Mouse (Mus musculus): ENCODE results near the gene Rcor3. TPM values are rescaled to one million over a fixed set of nuclear protein-coding genes. Genes with fewer than 3 reads are reported as not detected.
A peak's percentile ranks its signal among the peaks of the same experiment; 100 is the strongest.

Gene Rcor3
- total RNA-seq, 2 experiments from 2014 or later, result 30.5 to 30.6 TPM

DNA sequence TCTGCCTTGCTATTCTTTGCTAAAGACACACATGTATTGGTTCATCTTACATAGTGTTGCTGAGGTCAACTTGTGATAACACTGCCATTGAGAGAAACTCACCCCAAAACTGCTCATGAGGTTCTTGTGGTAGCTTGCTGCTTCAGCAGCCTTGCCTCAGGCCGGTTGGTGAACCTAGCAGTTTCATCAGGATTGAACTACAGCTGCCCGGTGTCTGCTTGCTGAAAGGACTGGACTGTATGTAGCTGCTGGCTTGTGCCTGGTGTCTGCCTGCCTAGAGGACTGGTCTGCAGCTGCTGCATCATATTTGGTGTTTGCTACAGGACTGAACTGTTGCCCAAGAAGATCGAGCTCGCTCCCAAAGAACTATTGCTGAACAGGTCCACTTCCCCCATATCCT, 61.8 kb downstream of the Rcor3 start:
- no peak for DNase-seq (ENCODE audit: low spot score in 2 of 2)
- intact Hi-C loops (cut with DNase I), result no loop called here

- DNase-seq (ENCODE audit: low spot score in 2 of 2), result no peak
- intact Hi-C loops (cut with DNase I), result no loop called here
Measured at GRCm38 (mm10) chr1:192074824-192075223, 63.0 kb downstream of the Rcor3 start.

GRCm38 (mm10) chr1:192072426-192072825, 65.4 kb downstream of the Rcor3 start:
- DNase-seq (ENCODE audit: low spot score in 2 of 2), result no peak
- intact Hi-C loops (cut with DNase I), result no loop called here

GRCm38 (mm10) chr1:192070618-192071051, 67.2 kb downstream of the Rcor3 start:
- peak in 1 of 2 experiments; percentile 31 for DNase-seq (ENCODE audit: low spot score in 2 of 2)
- intact Hi-C loops (cut with DNase I), result no loop called here

DNA sequence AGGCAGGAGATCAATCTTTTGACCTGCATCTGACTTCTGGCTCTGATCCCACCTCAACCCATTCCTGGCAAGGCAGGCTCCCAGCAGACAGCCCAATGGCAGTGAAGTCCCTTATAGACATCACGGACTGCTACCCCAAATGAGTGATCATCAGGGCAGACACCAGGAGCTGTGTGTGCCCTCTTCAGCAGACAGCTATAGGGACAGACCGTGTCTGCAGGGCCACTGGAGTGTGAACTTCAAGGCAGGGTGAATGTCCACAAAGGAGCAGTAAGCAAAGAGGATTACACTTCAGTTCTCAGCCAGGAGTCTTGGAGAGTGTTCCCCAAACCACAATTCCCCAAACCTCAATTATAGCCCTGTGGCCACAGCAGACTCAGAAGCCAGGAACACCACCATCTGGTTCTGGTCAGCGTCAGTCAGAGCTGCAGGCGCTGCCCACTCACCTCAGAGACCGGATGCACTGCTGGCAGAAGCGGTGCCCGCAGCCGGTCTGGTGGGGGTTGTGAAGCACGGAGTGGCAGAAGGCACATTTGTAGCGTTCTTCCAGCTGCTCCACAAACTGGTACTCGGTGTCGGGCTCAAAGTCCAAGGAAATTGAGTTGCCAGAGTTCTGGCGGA, 67.8 kb downstream of the Rcor3 start:
- intact Hi-C loops (cut with DNase I), result no loop called here

GRCm38 (mm10) chr1:192068188-192068587, 69.7 kb downstream of the Rcor3 start:
- no peak for DNase-seq (ENCODE audit: low spot score in 2 of 2)
- intact Hi-C loops (cut with DNase I), result no loop called here

More for the DNA sequence above, 67.8 kb downstream of the Rcor3 start:
- peak; percentile 52 to 61 for DNase-seq (ENCODE audit: low spot score in 2 of 2)

DNA sequence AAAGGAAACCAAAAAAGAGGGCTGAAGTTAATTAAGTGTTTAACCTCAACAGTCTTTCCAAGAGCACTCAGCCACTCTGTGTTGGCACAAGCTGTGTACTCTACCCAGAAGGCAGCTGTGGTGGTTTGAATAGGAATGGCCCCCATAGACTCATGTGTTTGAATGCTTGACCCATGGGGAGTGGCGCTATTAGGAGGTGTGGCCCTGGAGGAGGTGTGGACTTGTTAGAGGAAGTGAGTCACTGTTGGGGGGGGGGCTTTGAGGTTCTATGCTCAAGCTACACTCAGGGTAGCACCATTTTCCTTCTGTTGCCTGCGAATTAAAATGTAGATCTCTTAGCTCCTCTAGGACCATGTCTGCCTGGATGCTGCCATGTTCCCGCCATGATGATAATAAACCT, 70.9 kb downstream of the Rcor3 start:
- DNase-seq (ENCODE audit: low spot score in 2 of 2), result no peak
- intact Hi-C loops (cut with DNase I), result no loop called here

DNA sequence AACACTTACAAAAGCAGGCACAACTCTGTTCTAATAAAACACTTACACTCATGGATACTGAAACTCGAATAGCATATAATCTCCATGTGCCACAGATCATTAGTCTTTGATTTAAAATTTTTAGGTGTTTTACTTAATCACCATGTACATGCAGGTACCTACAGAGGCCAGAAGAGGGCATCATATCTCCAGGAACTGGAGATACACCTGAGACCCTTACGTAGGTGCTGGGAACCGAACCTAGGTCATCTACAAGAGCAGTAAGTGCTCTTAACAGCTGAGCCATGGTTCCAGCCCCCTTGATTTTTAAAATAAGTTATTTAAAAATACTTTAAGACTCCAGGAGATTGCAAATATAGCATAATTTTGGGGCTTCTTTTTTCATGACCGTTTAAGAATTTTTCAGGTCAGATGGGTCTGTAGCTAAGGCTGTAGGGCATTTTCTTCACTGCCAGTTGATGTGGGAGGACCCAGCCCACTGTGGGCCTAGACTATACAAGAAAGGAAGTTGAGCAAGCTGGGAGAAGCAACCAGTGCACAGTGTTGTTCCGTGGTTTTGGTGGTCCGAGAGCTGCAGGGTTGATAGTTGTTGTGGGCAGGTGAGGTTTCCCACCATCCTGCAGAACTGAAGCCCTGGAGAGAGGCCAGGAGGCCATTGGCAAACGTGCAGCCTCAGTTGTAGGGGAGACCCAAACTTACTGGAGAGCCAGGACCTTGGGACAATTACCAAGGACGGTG, 74.5 kb downstream of the Rcor3 start:
- DNase-seq (ENCODE audit: low spot score in 2 of 2), result no peak
- intact Hi-C loops (cut with DNase I), result no loop called here

DNA sequence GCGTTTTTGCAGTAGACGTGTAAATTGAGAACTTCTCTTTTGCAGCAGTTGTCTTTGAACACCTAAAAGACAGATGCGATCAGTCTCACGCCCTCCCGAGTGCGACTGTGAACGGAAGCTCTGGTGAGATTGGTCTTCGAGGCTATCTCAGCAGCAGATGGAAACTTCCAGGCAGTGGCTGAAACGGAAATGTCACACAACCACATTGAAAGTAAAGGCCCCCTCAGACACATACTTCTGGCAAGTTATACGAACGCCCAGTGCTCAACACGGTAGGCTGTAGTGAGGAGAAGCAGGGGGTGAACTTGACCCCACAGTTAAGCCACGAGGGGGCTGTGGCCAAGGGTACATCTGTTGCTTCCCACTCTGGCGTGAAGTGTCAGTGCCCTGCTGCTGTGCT, 75.2 kb downstream of the Rcor3 start:
- intact Hi-C loops (cut with DNase I), result no loop called here

GRCm38 (mm10) chr1:192061666-192062306, 76.1 kb downstream of the Rcor3 start:
- intact Hi-C loops (cut with DNase I), result no loop called here
- DNase-seq (ENCODE audit: low spot score in 2 of 2), result peak; percentile 76 to 79

More for the DNA sequence above, 75.2 kb downstream of the Rcor3 start:
- DNase-seq (ENCODE audit: low spot score in 2 of 2), result no peak

- intact Hi-C loops (cut with DNase I), result no loop called here
- DNase-seq (ENCODE audit: low spot score in 2 of 2), result no peak
Measured at GRCm38 (mm10) chr1:192058911-192059310, 79.0 kb downstream of the Rcor3 start.

GRCm38 (mm10) chr1:192053726-192054125, 84.1 kb downstream of the Rcor3 start:
- no peak for DNase-seq (ENCODE audit: low spot score in 2 of 2)
- intact Hi-C loops (cut with DNase I), result no loop called here

- no peak for DNase-seq (ENCODE audit: low spot score in 2 of 2)
Measured at GRCm38 (mm10) chr1:192052986-192053385, 84.9 kb downstream of the Rcor3 start.

GRCm38 (mm10) chr1:192052461-192052860, 85.4 kb downstream of the Rcor3 start:
- intact Hi-C loops (cut with DNase I), result no loop called here
- DNase-seq (ENCODE audit: low spot score in 2 of 2), result peak; percentile 50 to 59

More at GRCm38 (mm10) chr1:192052986-192053385, 84.9 kb downstream of the Rcor3 start:
- intact Hi-C loops (cut with DNase I), result no loop called here

Other genes with a start within 250 kb of the Rcor3 start
- 10 to 100 TPM; 34.3 to 40.5 TPM for gene Slc30a1, start 231.3 kb downstream of the Rcor3 start, total RNA-seq (2021)
- under 1 TPM; 0.37 to 0.43 TPM for gene Rd3, start 160.7 kb downstream of the Rcor3 start, total RNA-seq (2021)
- 1 to 10 TPM; 3.1 to 8.5 TPM for gene Traf5, start 45.5 kb downstream of the Rcor3 start, total RNA-seq (2021)
- gene Kcnh1, start 52.7 kb upstream of the Rcor3 start, total RNA-seq (2021), result 10 to 100 TPM; 75.4 to 77.0 TPM

Data from left cerebral cortex, postnatal 36 days (tissue).